Mouse (Mus musculus): ENCODE data around the gene Zbtb24.
"Not testable (repeated sequence)": the region's sequence is repeated elsewhere in the genome, so short reads cannot be mapped to it uniquely, and the experiment has no call there.

DNA sequence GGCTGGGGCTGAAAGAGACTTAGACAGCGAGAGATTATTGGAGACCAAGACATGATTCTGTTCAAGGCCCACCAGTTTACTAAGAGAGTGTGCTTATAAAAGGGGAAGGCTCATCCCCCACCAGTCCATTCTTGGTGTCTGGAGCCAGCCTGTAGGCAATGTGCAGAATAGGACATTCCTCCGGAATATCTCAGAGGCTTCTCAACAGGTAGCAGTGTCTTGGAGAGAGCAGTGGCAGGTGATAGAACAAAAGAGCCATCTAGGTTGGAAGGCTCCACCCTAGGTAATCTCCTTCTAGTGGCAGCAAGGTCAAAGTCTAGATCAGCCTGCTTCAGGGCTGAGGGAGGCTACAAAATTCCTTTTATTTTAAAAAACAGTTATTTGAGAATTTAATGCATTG, 34.8 kb upstream of the Zbtb24 start:
- TF ChIP-seq CTCF, EP300 (IDR thresholded peaks at IDR 0.05; ENCODE audit: low read depth): not testable (repeated sequence)

Data from liver, embryonic 14.5 days (tissue).